Mouse (Mus musculus) midbrain, embryonic 13.5 days (tissue): ENCODE measurements at regions not wholly inside any gene's neighbourhood (a gene's known extent, or its start where the extent isn't known, plus 50 kb on each side); places are given as distances from the start of the nearest gene placed in this dataset.

Experiments used
- ATAC-seq: fragments of 200-750 bp; cut with Nextera tagmentation; 2 replicates; pipeline ENCODE4 v1.8.0; 2017; ENCODE audit warnings: mild to moderate bottlenecking, moderate TSS enrichment, moderate library complexity
- H3K27ac ChIP-seq: fragments of 300-500 bp; sonication (generic); 2 replicates; pipeline ENCODE4 v1.5.1; 2015; ENCODE audit warnings: inconsistent platforms, mild to moderate bottlenecking, moderate library complexity
- H3K27me3 ChIP-seq: fragments of 300-500 bp; sonication (generic); 2 replicates; pipeline ENCODE4 v1.6.1; 2015; ENCODE audit warnings: mild to moderate bottlenecking, inconsistent platforms
- H3K36me3 ChIP-seq: fragments of 300-500 bp; sonication (generic); 2 replicates; pipeline ENCODE4 v1.6.1; 2015; ENCODE audit warnings: mild to moderate bottlenecking, inconsistent platforms
- H3K4me1 ChIP-seq: fragments of 300-500 bp; sonication (generic); replicated peaks from 2 replicates; pipeline ENCODE4 v1.6.1; 2015; ENCODE audit warnings: inconsistent platforms
- H3K4me2 ChIP-seq: fragments of 300-500 bp; sonication (generic); replicated peaks from 2 replicates; pipeline ENCODE4 v1.6.1; 2015; ENCODE audit warnings: moderate library complexity, mild to moderate bottlenecking, inconsistent platforms
- H3K4me3 ChIP-seq: fragments of 300-500 bp; sonication (generic); replicated peaks from 2 replicates; pipeline ENCODE4 v1.5.1; 2015; ENCODE audit warnings: mild to moderate bottlenecking, inconsistent platforms
- H3K9ac ChIP-seq: fragments of 300-500 bp; sonication (generic); replicated peaks from 2 replicates; pipeline ENCODE4 v1.6.1; 2015; ENCODE audit warnings: mild to moderate bottlenecking, inconsistent platforms
- H3K9me3 ChIP-seq: fragments of 300-500 bp; sonication (generic); 2 replicates; pipeline ENCODE4 v1.6.1; 2016; ENCODE audit warnings: mild to moderate bottlenecking, inconsistent platforms
- WGBS: fragments of 180-500 bp; shearing (Covaris S2); methylation state at CpG from one replicate; pipeline ENCODE4 v1.1.7; 2015; 5-methylcytosine and 5-hydroxymethylcytosine counted together

- no peak overlapping the region for H3K27ac ChIP-seq
- H3K4me1 ChIP-seq: no peaks in the 10 kb centered on the region
- H3K9me3 ChIP-seq: no peaks in the 10 kb centered on the region
- H3K36me3 ChIP-seq: no peaks in the 10 kb centered on the region
- no peak for ATAC-seq
- H3K27me3 ChIP-seq: no peaks in the 10 kb centered on the region
- no peak overlapping the region for H3K9ac ChIP-seq
- no peak overlapping the region for H3K4me3 ChIP-seq
- H3K4me2 ChIP-seq: no peak overlapping the region
- 76% methylated on average over 6 of the region's 6 CpGs for WGBS
Observed at GRCm38 (mm10) chr19:36178828-36179251, 58.9 kb upstream of the Ankrd1 start.

- no peak for ATAC-seq
- Histone ChIP-seq H3K4me2 (no peak overlapping the region), H3K4me3 (no peak overlapping the region), H3K27me3 (no peaks in the 10 kb centered on the region), H3K4me1 (no peaks in the 10 kb centered on the region), H3K36me3 (no peaks in the 10 kb centered on the region), H3K27ac (no peak overlapping the region), H3K9ac (no peak overlapping the region), H3K9me3 (no peaks in the 10 kb centered on the region)
- 74% methylated on average over 7 of the region's 7 CpGs for WGBS
Observed at GRCm38 (mm10) chr19:36180329-36180728, 60.4 kb upstream of the Ankrd1 start.

- Histone ChIP-seq H3K27ac (no peak overlapping the region), H3K36me3 (no peaks in the 10 kb centered on the region), H3K27me3 (no peaks in the 10 kb centered on the region), H3K9ac (no peak overlapping the region), H3K4me1 (no peaks in the 10 kb centered on the region), H3K9me3 (no peaks in the 10 kb centered on the region), H3K4me3 (no peak overlapping the region), H3K4me2 (no peak overlapping the region)
- no peak for ATAC-seq
- 74% methylated on average over 2 of the region's 2 CpGs for WGBS
Observed at GRCm38 (mm10) chr19:36181535-36181934, 61.6 kb upstream of the Ankrd1 start.

- 26% methylated on average over 2 of the region's 2 CpGs for WGBS
- no peak overlapping the region for H3K4me3 ChIP-seq
- no peak overlapping the region for H3K4me2 ChIP-seq
- no peaks in the 10 kb centered on the region for H3K27me3 ChIP-seq
- peak; percentile 82 for ATAC-seq
- no peaks in the 10 kb centered on the region for H3K9me3 ChIP-seq
- no peak overlapping the region for H3K9ac ChIP-seq
- H3K4me1 ChIP-seq: no peaks in the 10 kb centered on the region
- no peak overlapping the region for H3K27ac ChIP-seq
- no peaks in the 10 kb centered on the region for H3K36me3 ChIP-seq
Observed at GRCm38 (mm10) chr19:36183127-36183526, 63.2 kb upstream of the Ankrd1 start.

DNA sequence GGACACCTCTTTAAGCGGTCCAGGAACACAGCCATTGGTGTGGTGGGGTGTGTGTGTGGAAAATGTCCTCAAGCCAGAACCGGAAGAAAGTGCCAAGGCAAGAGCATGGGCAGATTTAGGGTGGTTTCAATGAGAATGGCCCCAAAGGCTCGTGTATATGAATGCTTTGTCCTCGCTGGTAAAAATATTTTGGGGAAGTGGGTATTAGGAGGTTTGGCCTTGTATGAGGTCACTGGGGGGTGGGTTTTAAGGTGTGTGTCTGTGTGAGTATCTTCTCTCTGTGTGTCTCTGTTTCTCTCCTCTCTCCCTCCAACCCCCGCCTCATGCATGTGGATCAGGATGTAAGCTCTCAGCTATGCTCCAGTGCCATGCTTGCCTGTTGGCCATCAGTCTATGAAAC, 69.8 kb upstream of the Ankrd1 start:
- no peak for ATAC-seq
- no peak overlapping the region for H3K4me2 ChIP-seq
- WGBS: 86% methylated on average over 5 of the region's 5 CpGs

GRCm38 (mm10) chr19:36191641-36192040, 71.7 kb upstream of the Ankrd1 start:
- Histone ChIP-seq H3K4me1 (no peaks in the 10 kb centered on the region), H3K27me3 (no peaks in the 10 kb centered on the region), H3K4me2 (no peak overlapping the region), H3K4me3 (no peak overlapping the region), H3K36me3 (no peaks in the 10 kb centered on the region), H3K9me3 (no peaks in the 10 kb centered on the region), H3K9ac (no peak overlapping the region), H3K27ac (no peak overlapping the region)
- WGBS: 94% methylated on average over 7 of the region's 7 CpGs
- ATAC-seq: no peak

More for the DNA sequence above, 69.8 kb upstream of the Ankrd1 start:
- H3K27ac ChIP-seq: no peak overlapping the region
- no peaks in the 10 kb centered on the region for H3K9me3 ChIP-seq
- no peak overlapping the region for H3K4me3 ChIP-seq
- H3K27me3 ChIP-seq: no peaks in the 10 kb centered on the region
- no peaks in the 10 kb centered on the region for H3K4me1 ChIP-seq
- no peak overlapping the region for H3K9ac ChIP-seq
- no peaks in the 10 kb centered on the region for H3K36me3 ChIP-seq

- H3K9me3 ChIP-seq: no peaks in the 10 kb centered on the region
- no peaks in the 10 kb centered on the region for H3K27me3 ChIP-seq
- no peak overlapping the region for H3K4me2 ChIP-seq
- no peak overlapping the region for H3K9ac ChIP-seq
- no peaks in the 10 kb centered on the region for H3K36me3 ChIP-seq
- no peak for ATAC-seq
- no peak overlapping the region for H3K4me3 ChIP-seq
- no peaks in the 10 kb centered on the region for H3K4me1 ChIP-seq
- H3K27ac ChIP-seq: no peak overlapping the region
- 91% methylated on average over 2 of the region's 2 CpGs for WGBS
Observed at GRCm38 (mm10) chr19:36204269-36204668, 84.4 kb upstream of the Ankrd1 start.

- no peak for ATAC-seq
- H3K9ac ChIP-seq: no peak overlapping the region
- WGBS: 90% methylated on average over 8 of the region's 8 CpGs
- H3K27me3 ChIP-seq: no peaks in the 10 kb centered on the region
- H3K27ac ChIP-seq: no peak overlapping the region
- no peaks in the 10 kb centered on the region for H3K4me1 ChIP-seq
- H3K9me3 ChIP-seq: no peaks in the 10 kb centered on the region
- H3K36me3 ChIP-seq: no peaks in the 10 kb centered on the region
- H3K4me3 ChIP-seq: no peak overlapping the region
- H3K4me2 ChIP-seq: no peak overlapping the region
Observed at GRCm38 (mm10) chr19:36204965-36205718, 85.2 kb upstream of the Ankrd1 start.

DNA sequence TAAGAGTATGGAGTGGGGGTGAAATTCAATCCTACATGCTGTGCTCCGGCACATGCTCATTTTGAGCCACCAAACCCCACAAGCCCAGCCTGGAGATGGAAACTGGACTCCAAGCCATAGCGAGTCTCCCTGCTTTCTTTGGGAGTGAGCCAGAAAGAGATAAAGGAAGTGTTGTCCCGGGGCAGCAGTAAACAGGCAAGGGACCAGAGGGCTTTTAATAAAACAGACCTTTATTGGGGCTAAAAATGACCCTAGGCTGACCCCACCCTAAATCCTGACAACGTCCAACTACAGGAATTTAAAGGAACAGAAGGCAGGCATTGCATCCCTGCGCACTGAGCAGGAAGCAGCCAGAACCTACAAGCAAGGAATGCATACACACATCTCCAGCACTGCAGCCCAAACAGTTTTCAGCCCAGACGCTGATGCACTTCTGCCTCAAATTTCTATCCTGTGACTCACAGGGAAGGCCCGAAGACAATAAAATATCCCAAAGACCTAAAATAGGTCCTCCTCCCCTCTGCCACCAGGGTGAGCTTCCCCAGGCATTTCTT, 87.9 kb upstream of the Ankrd1 start:
- Histone ChIP-seq H3K27me3 (no peaks in the 10 kb centered on the region), H3K36me3 (no peaks in the 10 kb centered on the region), H3K4me2 (no peak overlapping the region), H3K9me3 (no peaks in the 10 kb centered on the region), H3K9ac (no peak overlapping the region), H3K27ac (no peak overlapping the region), H3K4me1 (no peaks in the 10 kb centered on the region), H3K4me3 (no peak overlapping the region)
- peak; percentile 30; the same call in 1 of the 2 replicates for ATAC-seq
- WGBS: 44% methylated on average over 7 of the region's 7 CpGs

DNA sequence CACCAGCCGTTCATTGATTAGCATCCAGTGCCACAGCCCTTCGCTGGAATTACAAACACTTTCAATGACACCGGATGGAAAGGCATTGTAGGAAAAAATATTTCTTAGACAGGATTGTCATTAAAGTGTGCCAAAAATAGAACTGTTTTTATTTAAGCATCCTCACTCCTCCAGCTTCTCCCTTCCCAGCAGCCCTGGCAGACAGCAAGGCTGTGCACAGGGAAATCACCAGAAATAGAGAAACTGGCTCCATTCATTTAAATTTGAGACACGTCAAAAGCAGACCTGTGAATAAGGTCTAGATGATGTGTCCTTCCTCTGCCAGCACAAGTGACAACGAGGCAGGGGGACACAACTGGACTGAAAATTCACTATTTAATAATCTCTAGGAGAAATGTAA, 88.5 kb upstream of the Ankrd1 start:
- H3K9me3 ChIP-seq: no peaks in the 10 kb centered on the region
- H3K9ac ChIP-seq: no peak overlapping the region
- no peak for ATAC-seq
- no peak overlapping the region for H3K4me2 ChIP-seq
- 74% methylated on average over 5 of the region's 5 CpGs for WGBS
- no peak overlapping the region for H3K4me3 ChIP-seq
- no peaks in the 10 kb centered on the region for H3K36me3 ChIP-seq
- peaks cover 5% of the 10 kb centered on the region for H3K4me1 ChIP-seq
- no peaks in the 10 kb centered on the region for H3K27me3 ChIP-seq
- no peak overlapping the region for H3K27ac ChIP-seq

GRCm38 (mm10) chr19:36213461-36213860, 93.6 kb upstream of the Ankrd1 start:
- no peak overlapping the region for H3K4me2 ChIP-seq
- 0 out of 2 replicates have a peak overlapping the region, but pooled peaks have one; percentile 20 for H3K27ac ChIP-seq

GRCm38 (mm10) chr19:36214188-36214968, 94.5 kb upstream of the Ankrd1 start:
- Histone ChIP-seq H3K4me2 (no peak overlapping the region), H3K4me3 (no peak overlapping the region), H3K36me3 (no peaks in the 10 kb centered on the region), H3K27ac (no peak overlapping the region), H3K27me3 (no peaks in the 10 kb centered on the region), H3K9me3 (no peaks in the 10 kb centered on the region), H3K4me1 (peaks cover 29% of the 10 kb centered on the region), H3K9ac (no peak overlapping the region)
- WGBS: 16% methylated on average over 7 of the region's 7 CpGs
- ATAC-seq: peak; percentile 89

More at GRCm38 (mm10) chr19:36213461-36213860, 93.6 kb upstream of the Ankrd1 start:
- Histone ChIP-seq H3K36me3 (no peaks in the 10 kb centered on the region), H3K27me3 (no peaks in the 10 kb centered on the region), H3K4me1 (peaks cover 29% of the 10 kb centered on the region), H3K9me3 (no peaks in the 10 kb centered on the region), H3K9ac (no peak overlapping the region), H3K4me3 (no peak overlapping the region)
- WGBS: 16% methylated on average over 8 of the region's 8 CpGs
- ATAC-seq: no peak
